Mouse (Mus musculus) MEL (cell line): ENCODE data around the gene Bmp3.

ENCODE experiments used
- CTCF ChIP-seq, 3 experiments: IDR thresholded peaks in 2 of 3; conservative IDR thresholded peaks in 1 of 3; 2 replicates each; pipeline ENCODE4 v1.5.1; 2011 to 2012; ENCODE audit warnings: low read length in 3 of 3, low read depth in 2 of 3, mild to moderate bottlenecking in 2 of 3, improper control_type of control experiment in 1 of 3, inconsistent platforms in 1 of 3, mixed read lengths in 1 of 3, moderate library complexity in 1 of 3; ENCODE audit not compliant: control insufficient read depth in 1 of 3, insufficient read depth in 1 of 3, poor library complexity in 1 of 3, severe bottlenecking in 1 of 3
- HCFC1 ChIP-seq: IDR thresholded peaks from 2 replicates; pipeline ENCODE4 v1.6.1; 2012; ENCODE audit warnings: low read depth, mild to moderate bottlenecking, inconsistent platforms, low read length, improper control_type of control experiment, moderate library complexity
- POLR2A ChIP-seq, 2 experiments: IDR thresholded peaks; 2 replicates each; pipeline ENCODE4 v1.6.1; 2011 to 2012; ENCODE audit warnings: low read length in 2 of 2, mild to moderate bottlenecking in 2 of 2, control low read depth in 1 of 2, improper control_type of control experiment in 1 of 2, low read depth in 1 of 2, moderate library complexity in 1 of 2; ENCODE audit not compliant: control insufficient read depth in 1 of 2, insufficient read depth in 1 of 2, poor library complexity in 1 of 2
- ZKSCAN1 ChIP-seq: IDR thresholded peaks from 2 replicates; pipeline ENCODE4 v1.6.1; 2012; ENCODE audit warnings: low read depth, mild to moderate bottlenecking, inconsistent platforms, low read length, improper control_type of control experiment, moderate library complexity
- ZMIZ1 ChIP-seq: IDR thresholded peaks from 2 replicates; pipeline ENCODE4 v1.6.1; 2012; ENCODE audit warnings: low read depth, mild to moderate bottlenecking, inconsistent platforms, low read length, improper control_type of control experiment, moderate library complexity

- TF ChIP-seq HCFC1 (no peak), ZMIZ1 (no peak), POLR2A (IDR thresholded peaks at IDR 0.05; ENCODE audit: control insufficient read depth in 1 of 2, insufficient read depth in 1 of 2, low read depth in 1 of 2, low read length in 2 of 2, poor library complexity in 1 of 2) (no peak), CTCF (IDR thresholded peaks at IDR 0.05 in 2 of 3, conservative IDR thresholded peaks at IDR 0.05 in 1 of 3; ENCODE audit: control insufficient read depth in 1 of 3, insufficient read depth in 1 of 3, low read depth in 2 of 3, low read length in 3 of 3, poor library complexity in 1 of 3, severe bottlenecking in 1 of 3) (no peak), ZKSCAN1 (no peak)
Observed at GRCm38 (mm10) chr5:98815269-98815668, 38.9 kb upstream of the Bmp3 start.
